Mouse (Mus musculus) heart, adult 9 months (tissue): ENCODE data around the gene Strada.

Experiments used
- DNase-seq, 2 experiments: peaks; one replicate each; pipeline ENCODE4 v3.0.0; 2022; ENCODE audit warnings: low spot score in 2 of 2

Gene Strada

DNA sequence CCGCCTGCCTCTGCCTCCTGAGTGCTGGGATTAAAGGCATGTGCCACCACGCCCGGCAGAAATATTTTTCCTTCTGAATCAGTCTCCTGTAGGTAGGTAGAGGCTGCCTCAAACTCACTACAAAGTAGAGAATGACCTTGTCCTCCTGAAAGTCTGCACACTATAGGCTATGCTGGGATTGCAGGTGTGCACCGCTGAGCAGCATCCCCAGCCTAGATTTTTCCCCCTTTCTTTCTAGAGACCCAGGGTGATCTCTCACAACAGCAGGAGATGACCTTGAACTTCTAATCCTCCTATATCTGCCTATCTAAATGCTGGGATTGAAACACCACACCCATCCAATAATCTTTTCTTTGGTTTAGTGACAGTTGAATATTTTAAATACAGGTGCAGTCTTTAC is 14.6 kb downstream of the Strada start:
- DNase-seq, result no peak

DNA sequence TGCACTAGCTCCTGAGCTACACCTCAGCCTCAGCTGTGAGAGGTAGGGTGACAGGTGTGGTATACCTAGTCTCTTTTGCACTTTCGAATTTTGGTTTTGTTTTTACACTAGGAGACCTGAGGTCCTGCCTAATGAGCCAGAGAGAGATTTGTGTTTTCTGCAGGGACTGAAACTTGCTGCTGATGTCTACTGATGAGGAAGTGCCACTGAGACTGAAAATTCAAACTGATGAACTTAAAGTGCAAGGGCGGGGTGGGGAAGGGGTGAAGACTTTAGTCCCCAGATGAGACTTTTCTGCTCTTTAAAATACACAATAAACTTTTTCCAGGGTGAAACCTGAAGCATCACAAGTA is 21.5 kb downstream of the Strada start:
- DNase-seq, result no peak

DNA sequence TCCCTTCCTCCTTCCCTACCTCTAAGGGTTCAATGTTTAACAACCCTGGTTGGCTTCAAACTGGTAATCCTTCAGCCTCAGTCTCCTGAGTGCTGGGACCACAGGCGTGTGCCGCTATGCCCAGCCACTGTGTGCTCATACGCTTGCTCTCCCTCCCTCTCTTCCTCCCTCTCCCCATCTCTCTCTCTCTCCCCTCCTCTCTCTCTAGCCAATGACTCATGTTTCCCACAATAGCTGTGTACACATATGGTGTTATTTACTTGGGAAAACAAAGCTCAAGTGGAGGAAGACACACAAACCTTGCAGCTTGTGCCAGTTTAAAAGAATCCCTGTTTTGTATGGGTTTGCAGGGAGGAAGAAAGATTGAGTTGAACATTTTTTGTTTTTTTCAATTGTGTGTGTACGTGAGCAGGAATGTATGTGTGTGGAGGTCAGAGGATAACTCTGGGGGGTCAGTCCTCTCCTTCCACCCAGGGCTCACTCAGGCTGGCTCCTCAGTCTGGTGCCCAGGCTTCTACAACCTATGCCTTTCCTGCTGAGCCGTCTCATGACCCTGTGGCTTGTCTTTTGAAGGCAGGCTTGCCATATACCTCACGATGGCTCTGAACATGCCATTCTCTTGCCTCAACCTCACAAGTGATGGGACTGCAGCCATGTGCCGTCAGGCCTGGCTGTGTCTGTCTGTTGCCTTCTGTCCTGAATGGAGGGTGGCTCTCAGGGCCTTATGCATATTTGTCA is 22.1 kb downstream of the Strada start:
- no peak for DNase-seq

DNA sequence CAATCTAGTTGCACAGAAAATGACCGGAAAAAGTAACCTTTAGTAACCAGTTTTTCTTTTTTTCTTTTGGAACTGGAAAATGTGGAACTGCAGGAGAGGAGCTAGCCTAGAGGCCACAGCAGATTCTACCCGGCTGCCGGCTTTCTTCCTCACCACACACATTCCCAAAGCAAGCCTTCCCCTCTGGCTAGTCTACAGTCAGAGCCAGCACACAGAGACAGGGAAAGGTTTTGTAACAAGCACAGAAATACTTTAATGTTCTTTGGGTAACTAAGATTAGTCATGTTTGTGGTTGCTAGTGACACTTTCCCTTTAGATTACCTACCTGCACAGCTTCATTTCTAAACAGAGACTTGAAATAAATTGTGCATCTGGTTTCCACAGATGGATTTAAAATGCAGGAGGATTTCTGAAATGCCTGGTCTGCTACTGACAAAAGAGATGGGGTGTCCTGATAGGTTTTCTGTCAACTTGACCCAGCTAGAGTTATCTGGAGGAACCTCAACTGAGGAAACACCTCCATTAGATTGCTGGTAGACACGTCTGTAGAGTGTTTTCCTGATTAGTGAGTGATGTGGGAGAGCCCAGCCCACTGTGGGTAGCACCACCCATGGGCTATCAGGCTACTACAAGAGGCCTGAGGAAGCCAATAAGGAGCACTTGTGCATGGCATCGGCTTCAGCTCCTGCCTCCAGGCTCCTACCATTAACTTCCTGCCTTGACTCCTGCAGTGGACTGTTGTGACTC is 23.8 kb downstream of the Strada start:
- DNase-seq, result no peak

DNA sequence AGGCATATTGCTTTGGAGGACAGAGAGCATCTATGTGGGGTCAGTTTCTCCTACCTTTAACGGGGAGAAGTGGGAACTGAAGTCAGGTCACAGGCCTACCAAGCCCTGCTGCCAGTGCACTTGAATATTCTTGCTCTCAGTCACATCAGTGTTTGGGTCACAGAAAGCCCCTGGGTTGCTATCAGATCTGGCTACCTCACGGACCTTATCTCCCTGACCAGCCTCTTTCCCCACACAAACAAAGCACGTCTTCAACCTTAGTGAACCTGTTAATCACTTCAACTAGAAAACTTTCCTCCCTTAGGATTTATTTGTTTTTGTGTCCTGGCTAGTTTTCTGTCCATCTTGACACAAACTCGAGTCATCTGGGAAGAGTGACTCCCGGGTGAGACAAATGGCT is 25.6 kb downstream of the Strada start:
- DNase-seq, result no peak

DNA sequence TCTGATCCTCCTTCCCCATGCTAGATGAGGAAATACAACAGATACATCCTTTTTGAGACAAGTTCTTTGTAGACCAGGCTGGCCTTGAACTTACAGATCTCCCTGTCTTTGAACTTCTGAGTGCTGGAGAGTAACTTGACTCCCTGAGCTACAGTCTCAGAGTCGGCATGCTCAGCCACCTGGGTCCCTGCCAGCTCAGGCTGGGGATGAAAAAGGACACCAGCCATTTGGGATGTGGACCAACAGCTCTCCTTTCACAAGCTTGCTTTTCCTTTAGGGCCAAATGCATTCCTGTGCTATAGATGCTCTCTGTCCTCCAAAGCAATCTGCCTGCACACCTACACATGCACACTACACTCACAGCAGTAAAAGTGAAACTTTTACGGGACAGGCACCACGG is 26.9 kb downstream of the Strada start:
- no peak for DNase-seq

DNA sequence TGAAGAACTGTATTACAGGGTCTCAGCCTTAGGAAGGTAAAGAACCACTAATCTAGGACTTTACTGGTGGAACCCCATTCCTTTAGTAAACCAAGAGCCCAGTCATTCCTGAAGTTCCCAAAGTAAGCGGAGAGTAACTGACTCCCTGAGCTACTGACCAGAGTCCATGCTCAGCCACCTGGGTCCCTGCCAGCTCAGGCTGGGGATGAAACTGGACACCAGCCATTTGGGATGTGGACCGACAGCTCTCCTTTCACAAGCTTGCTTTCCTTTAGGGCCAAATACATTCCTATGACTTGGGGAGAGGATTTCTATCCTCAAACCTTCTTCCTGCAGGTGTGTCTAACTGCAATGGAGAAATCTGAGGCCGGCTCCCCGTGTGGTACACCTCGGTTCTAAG is 27.6 kb downstream of the Strada start:
- no peak for DNase-seq

DNA sequence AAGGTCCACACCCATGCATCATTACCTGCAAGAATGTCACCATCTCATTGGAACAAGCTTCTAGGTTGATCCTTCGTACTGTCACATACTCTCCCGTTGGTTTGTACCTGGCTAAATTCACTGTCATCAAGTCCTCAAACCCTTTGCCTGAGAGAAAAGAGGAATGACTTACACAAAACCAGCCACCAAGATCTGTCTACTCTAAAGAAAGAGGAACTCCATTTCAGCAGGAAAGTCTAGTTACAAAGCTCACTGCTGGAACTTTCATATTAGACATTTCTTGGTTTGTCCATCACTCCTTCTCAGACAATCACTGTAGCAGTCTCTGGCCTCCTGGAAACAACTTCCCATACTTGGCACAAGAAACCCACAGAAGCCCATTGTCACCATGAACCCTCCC is 28.7 kb downstream of the Strada start:
- DNase-seq, result no peak

DNA sequence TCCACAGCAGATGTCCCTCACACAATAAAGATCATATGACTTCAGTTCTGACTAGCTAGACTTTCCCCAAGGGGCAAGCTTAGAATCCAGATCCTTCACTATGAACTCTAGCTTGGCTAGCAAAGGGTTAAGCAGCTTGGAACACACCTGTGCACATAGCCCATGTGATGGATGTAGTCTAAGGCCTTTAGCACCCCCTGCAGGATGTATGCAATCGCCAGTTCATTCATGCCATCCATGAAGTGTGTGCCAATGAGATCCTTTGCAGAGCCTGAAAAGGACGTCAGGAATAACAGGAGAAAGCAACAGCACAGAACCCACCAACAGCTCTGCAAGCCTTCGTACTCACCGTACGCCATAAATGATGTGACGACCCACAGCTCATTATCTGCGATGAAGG is 31.2 kb downstream of the Strada start:
- DNase-seq, result no peak

DNA sequence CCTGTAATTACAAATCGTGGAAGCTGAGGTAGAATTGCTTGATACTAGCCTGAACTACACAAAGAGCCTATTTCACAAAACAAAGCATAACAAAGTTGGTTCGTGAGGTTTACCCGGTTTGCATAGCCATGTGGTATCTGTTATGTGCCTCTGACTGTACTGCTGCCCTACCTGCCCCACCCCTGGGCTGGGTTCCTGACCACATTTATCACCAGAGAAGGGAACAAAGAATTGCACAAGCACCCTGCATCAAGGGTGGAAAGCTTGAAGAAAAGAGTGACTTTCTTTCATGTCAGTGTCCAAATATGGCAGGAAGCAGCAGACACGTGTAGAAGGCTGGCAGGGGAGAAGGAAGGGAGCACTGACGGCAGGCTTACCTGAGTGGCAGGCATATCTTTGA is 34.5 kb downstream of the Strada start:
- DNase-seq, result no peak

DNA sequence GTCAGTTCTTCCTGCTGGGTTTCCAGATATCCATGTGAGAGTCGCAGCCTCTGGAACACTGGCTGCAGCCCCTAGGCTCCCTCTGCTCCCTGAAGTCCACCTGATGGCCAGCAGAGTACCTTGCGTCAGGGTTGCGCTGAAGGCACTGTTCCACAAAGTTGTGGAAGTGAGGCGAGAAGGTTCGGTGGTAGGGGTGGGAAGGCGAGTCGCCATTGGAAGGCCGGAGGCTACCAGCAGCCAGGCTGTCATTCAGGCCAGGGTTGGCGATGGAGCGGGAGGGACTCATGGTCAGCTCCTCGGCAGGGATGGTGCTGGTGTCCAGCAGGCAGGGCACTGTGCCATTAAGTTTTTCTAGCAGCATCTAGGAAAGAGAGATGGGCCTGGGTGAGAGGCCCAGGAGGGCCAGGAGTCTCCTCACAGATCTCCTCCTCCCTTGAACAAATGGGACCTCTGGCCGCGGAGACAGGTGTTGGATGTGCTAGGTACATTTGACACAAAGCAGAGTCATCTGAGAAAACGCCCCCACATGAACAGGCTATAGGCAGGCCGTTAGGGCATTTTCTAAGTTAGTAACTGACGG is 37.3 kb downstream of the Strada start:
- DNase-seq, result no peak

DNA sequence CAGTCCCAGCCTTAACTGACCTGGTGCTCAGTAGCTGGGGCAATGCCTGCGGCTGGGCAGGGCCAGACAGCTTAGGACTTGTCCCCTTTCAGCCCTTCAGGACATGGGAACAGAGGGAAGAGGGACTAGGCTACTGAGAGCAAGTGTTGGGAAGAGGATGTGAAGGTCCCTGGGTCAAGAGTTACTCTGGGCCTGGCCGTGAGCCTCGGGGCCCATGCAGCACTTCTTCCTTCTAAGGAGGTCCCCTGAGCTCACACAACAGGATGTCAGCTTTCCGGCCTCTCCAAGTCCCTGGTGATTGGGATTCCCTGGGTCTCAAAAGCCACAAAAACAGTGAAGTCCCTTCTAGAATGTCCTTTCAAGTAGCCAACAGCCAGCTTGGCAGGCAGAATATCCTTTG is 38.4 kb downstream of the Strada start:
- DNase-seq, result peak; percentile 50 to 74

DNA sequence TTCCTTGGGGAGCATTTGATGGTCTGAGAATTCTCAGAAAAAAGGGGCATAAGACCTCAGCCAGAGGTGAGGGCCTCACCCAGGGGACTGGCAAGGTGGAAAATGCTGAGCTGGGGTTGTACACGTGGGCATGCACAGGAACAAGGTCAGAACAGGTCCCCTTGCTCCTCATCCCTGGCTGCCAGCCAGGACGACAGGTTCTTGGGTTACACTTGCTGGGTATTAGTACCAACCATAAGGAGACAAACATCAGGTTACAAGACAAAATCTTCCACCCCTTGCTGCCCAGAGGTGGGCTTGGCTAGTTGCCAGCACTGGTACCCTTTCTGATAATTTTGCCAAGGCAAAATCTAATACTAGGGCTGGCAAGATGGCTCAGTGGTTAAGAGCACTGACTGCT is 39.7 kb downstream of the Strada start:
- no peak for DNase-seq

DNA sequence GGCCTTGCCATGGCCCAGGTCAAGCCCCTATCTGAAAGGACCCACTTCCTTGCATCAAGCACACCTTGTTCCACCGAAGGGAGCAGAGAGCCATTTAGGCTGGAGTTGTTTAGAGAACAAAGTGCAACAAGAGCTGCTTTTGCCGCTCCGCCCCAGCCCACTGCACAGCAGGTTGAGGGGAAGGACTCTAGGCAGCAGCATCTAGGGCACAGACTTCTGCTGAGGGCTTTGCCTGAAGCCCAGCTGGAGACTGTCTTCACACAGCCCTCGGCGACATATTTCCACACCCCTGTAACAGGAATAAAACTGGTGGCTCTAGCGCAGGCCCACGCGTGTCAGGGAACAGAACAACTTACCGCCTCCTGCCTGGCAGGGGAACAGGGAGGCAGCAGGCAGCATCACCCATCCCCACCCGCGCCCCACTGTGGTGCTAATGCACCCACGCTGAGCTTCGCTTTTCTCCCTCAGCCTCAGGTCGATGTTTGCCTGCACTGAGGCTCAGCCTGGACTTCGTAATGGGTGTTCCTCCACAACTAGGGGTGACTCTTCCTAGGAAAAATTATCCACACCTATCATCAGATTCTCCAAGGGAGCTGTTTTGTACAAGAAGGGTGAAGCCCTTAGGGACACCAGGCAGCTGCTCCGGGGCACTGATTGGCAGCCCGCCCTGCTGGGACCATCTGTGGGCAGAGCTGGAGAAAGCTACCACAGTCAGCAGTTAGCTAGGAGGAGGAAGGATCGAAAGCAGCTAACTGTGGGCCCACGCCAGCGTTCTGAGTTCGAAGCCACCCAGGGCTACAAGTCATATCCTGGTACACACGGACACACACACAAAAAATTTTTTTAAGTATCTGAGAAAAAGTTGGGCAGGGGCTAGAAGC is 40.9 kb downstream of the Strada start, which contains the start of the genes Gm10840 and Limd2:
Gene Gm10840 (plus strand): TSS at position 10 of the 881 bp plus-strand sequence.
Gene Limd2 (minus strand): TSS at position 20 of the 881 bp plus-strand sequence.
- DNase-seq, result no peak

DNA sequence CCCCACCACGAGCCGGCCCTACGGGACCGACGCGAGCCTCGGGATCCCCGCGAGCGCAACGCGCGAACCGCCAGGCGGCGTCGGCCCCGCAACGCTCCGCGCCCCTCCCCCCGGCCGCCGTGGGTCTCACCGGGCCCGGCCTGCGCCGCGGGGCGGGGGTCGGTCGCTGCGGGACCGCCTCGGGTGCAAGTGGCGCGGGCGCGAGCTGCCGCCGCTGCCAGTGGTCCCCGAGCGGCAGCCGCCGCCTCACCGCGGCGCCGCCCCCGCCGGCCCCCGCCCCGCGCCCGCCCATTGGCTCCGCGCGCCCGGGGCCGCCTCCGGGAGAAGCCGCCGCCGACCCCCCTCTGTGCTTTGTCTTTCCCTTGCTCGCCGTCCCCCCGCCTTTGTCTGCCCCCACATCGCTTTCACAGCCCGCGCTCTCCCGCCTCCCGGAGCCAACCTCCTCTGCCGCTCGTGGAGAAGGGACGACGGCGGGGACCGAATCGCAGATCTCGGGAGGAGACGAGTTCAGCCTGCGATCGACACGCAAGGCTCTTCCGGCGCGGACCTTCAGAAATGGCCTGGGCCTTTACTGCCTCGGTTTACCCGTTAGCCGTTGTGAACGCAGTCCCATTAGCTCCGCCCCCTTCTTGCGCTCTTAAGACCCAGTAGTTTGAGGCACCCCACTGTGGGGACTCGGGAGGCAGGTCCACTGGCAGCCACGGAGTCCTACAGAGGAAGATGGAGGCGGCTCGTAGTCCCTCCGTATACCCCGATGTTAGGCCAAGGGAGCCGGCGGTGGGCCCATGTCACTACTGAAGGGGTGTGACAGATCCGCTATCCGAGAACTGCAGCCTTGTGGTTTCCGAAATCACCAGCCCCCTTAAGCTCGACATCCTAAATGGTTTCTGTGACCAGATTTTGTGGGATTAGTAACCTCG is 41.8 kb downstream of the Strada start:
- DNase-seq, result peak; percentile 73

DNA sequence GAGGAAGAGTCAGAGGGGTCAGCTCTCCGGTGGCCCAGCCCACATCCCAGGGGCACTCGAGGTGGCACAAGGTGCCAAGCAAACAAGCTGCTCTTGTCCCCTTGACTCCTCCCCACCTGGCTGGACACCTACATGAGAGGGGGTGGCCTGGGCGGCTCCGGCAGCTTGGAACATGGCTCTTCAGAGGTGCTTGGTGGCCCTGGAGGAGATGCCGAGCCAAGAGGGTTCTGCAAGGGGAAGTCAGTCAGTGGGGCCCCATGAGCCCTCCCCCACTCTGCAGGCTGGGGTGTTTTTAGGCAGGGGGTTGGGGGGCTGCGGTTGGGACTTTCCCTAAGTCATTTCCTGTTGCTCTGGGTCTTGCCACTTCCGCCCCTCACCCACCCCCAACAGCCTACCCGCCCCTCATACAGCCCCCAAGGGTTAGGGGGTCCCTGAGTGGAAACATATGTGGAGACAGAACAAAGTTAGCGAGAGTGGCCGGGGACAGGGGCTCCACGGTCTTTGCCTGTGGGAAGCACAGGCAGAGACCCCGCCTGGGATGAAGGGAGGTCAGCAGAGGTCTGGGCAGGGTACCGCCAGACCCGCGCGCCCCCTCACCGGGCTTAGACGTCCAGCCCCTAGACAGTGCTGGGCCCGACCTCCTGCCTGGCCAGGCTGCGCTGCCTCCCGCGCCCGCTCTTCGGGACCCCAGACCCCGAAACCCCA is 42.6 kb downstream of the Strada start:
- DNase-seq, result peak in 1 of 2 experiments; percentile 60

DNA sequence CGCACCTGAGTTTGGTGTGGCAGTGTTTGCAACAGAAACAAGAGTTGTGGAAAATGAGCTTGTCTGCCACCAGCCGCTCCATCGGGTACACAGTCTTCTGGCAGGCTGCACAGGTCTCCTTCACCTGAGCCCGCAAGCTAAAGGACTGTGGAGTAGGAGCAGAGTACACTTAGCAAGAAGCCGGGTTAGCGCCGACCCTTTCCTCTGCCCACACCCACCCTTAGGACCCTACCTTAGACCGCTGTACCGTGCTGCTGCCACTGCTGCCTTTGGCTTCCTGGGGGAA is 43.1 kb downstream of the Strada start:
- DNase-seq, result no peak

DNA sequence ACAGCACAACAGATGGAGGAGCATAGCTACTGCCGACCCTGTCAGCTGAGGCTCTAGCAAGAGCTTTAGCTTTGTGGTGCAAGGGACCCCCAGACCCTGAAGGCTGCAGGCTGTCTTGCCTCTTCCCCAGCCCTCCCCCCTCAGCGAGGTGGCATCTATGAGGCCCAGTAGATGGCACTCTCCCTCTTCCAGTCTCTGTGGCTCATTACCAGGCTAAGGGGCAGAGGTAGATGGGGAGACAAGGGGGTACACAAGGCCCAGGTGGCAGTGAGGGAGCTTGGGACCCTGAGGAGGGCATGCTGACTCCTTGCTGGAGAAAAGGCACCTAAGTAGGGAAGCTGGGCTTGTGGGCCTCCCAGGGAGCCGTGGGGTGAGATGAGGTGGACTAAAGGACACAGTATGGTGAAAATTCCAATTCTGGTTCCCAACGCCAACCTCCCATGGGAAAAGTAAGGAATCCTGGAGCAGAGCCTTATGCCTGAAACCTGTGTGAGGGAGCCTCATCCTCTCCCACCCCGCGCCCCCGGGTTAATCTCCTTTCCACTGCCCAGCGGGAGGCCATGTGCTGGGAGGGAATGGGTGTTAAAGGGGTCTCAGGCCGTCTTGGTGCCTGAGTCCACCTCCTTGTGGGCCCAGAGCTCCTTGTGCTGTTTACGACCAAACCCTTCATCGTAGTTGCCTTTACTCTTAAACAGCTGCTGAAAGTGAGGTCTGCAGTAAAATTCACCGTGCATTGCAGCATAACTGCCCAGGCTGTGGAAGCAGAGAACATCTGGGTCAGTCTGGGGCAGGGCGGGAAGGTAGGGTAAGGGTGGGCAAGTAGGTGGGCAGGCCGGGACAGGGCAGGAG is 43.7 kb downstream of the Strada start:
- DNase-seq, result no peak

DNA sequence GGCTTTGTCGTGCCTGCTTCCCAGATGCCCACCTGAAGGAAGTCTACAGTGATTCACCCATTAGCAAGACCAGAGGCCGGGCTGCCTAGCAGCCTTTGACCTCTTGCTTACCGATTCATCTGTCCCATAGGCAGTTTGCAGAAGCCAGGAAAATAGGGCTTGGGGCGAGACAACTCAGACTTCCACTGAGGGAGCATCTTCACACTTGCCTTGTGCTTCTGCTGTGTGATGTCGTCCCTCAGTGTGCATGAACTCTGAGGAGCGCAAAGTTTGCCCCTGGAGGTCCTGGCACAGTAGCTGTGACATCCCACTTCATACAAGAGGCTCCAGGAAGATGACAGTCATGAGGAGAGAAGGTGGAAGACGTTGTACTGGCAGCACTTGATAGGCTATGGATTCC is 44.8 kb downstream of the Strada start:
- no peak for DNase-seq

DNA sequence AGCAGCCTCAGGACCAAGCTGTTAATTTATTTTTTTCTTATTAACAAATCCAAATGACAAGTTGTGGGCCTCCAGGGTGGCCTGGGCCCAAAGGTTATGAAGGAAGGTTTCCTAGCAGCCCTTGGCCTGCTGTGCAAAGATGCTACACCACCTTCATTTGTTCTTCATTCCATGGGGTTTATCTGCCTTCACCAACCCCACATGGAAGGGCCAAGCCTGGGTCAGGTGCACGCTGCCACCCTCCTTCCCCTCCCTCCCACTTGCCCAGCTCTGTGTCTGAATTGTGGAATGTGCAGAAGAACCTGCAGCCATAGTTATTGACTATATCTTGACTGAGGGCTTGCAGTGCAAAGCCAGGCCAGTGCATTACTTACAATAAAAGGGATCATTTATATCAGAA is 45.7 kb downstream of the Strada start:
- DNase-seq, result no peak
